Mouse (Mus musculus): ENCODE results near the gene Pth. TPM values are rescaled to one million over a fixed set of nuclear protein-coding genes. Genes with fewer than 3 reads are reported as not detected.

Gene Pth
- under 1 TPM in 1 of 2 experiments, not detected in 1; 0.33 TPM for polyA plus RNA-seq (2017; shearing (Covaris generic))

GRCm38 (mm10) chr7:113388470-113388869, at the start of gene Pth:
Gene Pth (minus strand): TSS chr7:113388570.

GRCm38 (mm10) chr7:113368746-113369619, 19.4 kb downstream of the Pth start, which contains the start of gene Btbd10:
Gene Btbd10 (minus strand): TSS chr7:113369392.

Other genes with a start within 250 kb of the Pth start
- 10 to 100 TPM; 27.2 to 30.1 TPM for gene Arntl, start 181.1 kb downstream of the Pth start, polyA plus RNA-seq (2017; shearing (Covaris generic))
- 10 to 100 TPM; 12.5 to 16.2 TPM for gene Btbd10, start 19.2 kb downstream of the Pth start, polyA plus RNA-seq (2017; shearing (Covaris generic))
- gene Far1, start 125.3 kb upstream of the Pth start, polyA plus RNA-seq (2017; shearing (Covaris generic)): 10 to 100 TPM; 63.3 to 75.7 TPM